Mouse (Mus musculus): ENCODE results near the gene Ube2a.

DNA sequence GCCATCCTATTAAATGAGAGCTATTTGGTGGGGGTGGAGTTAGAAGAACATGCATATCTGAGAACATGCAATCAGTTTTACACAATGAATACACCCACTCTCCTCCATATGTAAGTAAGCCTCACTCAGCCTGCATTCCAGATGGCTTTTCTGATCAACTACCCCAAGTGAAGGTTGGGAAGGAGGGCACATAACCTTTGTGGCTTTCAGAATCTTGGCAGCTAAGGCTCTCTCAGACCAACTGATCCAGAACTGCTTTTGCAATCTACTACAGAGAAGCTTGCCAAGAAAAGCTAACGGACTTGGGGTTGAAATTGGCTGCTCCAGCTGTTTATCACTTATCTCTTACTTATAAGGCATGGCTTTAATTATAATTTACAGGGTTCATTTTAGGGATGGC, 44.0 kb downstream of the Ube2a start:
- no peak for TF ChIP-seq CTCF (IDR thresholded peaks at IDR 0.05; ENCODE audit: low read depth, low read length)
- TF ChIP-seq POLR2AphosphoS5 (IDR thresholded peaks at IDR 0.05; ENCODE audit: insufficient replicate concordance, low read depth, low read length) = no peak

All from G1E (cell line).